Mouse (Mus musculus) embryo, embryonic 10.5 days (tissue): ENCODE measurements at regions not wholly inside any gene's neighbourhood (a gene's known extent, or its start where the extent isn't known, plus 50 kb on each side); places are given as distances from the start of the nearest gene placed in this dataset.

Experiments used
- DNase-seq: peaks from one replicate; pipeline ENCODE4 v3.0.0-alpha.2; 2015; ENCODE audit warnings: low spot score

DNA sequence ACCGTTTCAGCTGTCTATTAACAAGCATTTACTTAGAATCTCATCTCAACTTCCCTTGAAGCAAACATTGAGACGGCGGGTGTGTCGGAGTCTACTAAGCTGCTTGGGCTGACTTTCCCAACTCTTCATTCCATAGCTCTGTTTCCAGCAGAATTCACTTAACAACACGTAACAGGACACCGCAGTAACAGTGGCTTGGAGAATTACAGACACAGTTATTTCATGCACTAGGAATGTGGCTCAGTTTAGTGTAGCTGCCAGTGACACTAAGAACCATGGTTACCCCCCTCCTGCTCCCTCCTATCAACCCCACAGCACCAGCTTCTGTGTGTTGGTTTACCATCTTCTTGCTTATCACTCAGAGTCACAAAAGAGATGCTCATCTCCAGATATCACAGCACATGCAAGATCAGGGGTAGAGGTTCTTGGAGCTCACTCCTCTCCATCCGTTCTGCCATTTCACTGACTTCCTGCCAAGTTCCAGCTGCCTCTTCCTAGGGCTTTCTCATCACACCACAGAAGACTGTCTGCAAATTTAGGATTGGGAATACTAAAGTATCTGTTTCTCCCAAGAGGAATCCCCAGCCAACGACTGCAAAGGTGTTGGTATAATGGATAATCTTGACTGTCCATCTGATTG lies 90.7 kb downstream of the Banf2 start:
- DNase-seq, result peak; percentile 35

DNA sequence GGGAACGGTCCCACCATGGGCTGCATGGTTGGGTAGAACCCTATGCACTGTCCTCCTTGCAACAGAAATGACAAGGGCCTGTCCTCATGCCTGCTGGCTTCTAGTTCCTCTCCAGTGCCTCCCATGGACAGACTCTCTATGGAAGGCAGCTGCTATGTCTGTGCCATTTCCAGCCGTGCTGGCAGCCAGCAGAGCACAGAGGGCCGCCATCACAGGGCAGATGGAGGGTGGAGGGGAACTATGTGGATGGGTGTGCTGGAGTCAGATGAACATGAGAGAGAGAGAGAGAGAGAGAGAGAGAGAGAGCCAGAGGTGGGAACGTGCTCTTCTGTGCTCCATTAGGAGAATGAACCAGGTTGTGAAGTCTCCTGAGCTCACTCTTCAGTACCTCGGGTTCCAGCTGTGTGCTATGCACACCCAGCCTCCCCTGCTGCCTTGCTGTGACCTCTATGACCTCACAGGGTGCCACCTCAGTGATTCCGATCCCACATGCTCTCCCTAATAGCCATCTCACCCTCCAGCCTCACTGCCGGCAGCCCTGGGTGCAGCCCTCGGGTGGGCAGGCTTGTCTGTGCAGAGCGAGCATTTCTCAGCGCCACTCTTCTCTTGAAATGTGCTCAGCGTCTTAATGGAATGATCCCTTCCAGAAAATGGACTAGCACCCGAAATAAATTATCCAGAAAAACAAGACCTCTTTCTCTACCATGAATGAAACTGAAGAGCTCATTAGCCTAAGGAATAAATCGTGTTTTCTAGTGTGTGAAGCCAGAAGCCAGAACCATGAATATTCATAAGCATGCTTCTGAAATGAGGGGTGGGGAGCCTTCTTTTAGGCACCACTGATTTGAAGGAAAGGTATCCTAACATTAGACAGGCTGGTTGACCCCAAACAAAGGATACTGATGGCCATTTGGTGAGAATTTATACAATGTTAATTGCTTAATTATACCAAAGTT lies 94.5 kb downstream of the Banf2 start:
- no peak for DNase-seq

DNA sequence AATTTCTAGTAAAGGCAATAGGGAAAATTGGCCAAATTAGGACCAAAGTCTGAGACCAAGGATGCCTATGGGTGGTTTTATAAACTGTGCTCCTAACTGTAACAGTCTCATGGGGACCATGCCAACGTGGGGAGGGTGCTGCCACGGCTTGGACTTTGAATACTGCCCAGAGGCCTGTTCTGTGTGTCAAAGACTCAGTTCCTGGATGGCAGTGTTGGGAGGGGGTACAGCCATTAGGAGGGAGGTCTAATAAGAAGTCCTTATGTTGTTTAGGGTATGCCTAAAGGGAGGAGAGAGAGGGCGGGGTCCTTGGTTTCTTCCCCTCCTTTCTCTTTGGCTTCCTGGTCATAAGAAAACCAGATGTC lies 95.2 kb downstream of the Banf2 start:
- DNase-seq, result no peak

DNA sequence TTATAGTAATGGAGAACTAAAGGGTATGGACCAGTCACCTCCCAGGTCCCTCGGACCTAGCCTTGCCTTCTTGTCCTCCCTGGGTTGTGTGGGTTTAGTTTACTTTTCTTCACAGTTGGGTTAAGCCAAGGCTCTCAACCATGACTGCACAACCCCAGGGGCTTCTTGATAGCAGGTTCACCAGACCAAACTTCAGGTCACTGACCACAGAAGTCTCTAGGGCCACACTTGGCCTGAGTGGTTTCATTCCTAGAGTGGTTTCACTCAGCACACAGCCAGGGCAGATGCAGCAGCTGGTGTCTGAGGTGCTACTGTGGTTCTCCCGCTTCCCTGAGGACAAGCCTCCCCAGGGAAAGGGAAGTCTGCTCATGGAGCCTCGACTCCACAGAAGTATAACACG lies 95.7 kb downstream of the Banf2 start:
- no peak for DNase-seq

DNA sequence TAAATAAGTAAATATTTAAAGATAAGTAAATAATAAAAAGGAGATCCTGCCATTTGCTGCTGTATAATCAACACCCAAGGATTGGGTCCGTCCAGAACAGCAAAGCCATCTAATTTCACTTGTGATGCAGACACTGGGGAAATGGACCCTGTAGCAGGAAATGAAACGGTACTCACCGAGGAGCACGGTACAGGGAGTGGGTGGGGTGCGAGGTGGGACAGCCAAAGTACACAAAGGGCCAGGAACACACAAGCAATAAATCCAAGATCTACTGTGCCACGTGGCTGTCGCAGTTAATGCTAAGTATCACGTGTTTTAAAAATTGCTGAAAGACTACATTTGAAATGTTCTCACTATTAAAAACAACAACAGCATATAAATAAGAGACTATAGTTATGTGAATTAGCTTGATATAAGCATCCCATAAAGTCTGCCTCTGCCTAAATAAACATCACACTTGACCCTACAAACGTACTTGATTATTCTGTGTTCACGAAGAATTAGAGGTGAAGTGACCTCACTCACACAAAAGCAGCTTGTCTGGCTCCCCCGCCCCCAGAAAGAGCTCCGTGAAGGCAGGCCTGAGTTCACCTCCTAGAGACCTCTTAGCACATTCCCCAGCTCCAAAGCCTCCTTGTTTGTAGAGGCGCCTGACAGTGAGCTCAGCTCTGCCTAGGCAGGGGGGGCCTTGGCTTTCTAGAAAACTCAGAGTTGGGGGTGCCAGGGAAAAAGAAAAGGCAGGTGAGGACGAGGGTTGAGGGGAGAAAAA lies 101.1 kb downstream of the Banf2 start:
- peak; percentile 16 for DNase-seq

DNA sequence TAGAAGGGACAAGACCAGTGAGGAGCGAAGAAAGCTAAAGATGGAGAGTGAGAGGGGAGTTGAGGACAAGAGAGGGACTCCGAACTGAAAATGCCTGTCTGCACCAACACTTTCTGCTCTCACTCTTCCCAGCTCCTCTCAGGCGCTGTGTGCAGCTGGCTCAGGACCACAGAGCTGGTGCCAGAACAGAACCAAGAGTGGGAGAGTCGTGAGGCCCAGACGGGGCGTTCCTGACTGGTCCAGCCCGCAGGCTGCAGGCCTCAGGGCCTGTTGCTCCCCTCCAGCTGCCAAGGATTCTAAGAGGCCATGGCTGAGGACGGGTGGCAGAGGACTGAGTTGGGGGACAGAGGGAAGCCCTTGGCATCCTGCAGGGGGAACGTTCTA lies 101.7 kb downstream of the Banf2 start:
- DNase-seq, result no peak

DNA sequence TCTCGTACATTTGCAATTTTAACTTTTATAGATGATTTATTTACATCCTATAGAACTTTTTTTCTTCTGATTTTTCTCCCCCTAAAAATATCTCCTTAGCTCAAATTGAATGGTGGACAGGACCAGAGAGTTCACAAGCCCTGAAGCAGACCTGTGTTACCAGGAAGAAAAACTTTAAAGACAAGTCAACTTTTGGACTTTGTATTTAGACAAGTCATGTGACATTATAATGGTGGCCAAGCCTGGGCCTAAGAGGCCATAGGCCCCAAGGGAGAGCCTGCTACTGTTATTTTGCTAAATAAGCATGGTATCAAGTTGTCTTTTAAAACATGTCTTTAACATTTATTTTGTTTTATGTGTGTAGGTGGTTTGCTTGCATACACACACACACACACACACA lies 102.7 kb downstream of the Banf2 start:
- no peak for DNase-seq

DNA sequence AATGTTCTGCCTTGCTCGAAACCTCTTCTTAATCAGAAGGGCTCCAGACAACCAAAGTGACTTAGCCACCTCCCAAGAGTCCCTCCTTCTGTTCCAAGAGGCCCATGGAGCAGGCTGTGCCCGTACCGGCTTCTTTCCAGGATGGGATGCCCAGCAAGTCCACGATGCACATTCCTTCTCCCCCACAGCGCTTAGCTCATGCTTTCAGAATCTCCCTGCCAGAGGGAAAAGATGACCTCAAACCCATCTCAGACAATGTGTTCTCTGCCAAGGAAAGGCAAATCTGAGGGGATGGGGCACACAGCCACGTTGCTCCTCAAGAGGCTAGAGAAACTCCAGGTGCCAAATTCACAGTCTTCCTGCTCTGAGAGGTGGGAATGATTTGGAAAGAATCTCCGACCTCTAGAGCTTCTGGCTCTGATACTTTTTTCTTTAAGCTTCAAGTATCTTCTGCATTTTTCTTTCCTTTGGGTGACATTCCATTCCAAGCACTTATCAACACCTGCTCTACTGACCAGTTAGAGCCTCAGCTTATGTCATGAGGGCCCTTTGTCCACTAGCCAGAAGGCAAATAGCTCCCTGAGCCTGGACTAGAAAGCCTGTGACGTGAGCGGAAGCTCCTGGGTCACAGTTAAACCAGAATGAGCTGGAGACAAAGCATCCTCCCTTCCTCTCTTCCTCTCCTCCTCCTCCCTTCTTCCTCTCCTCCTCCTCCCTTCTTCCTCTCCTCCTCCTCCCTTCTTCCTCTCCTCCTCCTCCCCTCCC lies 110.9 kb downstream of the Banf2 start:
- DNase-seq, result no peak

DNA sequence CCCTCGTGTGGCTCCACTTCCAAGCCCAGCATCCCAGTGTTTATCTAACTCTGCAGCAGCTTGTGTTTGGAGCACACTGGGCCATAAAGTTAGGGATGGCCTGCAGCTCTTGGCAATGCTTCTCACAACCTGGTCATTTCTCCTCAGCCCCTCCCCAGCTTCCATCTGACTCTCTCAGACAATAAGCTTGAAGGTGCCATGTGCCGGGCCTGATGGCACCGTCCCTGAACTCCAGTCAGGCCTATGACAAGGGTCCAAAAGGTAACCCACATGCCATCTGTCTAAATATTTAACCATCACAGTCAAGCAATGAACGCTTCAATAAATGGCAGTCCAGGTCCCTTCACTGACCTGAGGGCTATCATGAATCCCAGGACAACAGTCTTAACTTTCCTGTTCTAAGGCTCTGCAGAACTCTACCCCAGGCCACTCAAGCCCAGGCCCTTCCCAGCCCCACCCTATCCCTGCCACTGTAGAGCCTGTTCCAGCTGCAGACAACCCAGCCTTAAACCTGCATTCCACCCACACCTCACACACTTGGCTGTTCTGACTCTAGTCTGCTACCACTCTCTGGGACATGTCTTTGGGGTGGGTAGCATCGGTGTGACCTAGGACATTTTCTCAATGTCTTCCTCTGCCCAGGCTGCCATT lies 111.8 kb downstream of the Banf2 start:
- DNase-seq, result no peak

DNA sequence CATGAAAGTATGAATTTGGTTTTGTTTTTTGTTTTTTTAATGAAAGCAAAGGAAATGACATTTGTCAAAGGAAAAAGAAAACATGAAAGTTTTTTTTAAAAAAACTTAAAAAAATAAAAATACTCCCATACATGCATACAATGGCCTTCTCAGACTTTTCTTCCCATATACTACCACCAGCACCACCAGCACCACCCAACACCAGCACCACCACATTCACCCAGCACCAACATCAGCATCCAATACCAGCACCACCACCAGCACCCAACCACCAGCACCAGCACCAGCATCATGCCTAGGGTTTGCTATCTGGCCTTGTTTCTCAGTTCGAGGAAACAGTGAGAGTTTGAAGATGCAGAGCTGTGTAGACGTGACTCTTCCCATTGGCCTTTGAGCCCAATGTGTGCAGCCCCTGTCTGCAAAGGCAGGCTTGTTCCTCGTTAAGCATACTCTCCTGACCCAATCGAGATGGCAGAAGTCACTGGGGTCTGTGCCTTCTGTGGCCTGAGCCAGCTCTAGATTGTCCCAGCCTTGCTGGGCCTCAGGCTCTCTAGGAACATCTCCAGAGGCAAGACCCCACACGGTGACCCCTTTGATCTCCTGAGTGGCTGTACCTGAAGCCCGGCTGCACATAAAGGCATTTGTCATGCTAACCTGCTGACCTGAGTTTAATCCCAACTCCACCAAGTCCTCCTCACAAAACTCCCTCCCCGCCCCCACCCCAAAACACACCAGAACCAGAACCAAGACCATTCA lies 113.8 kb upstream of the Mgme1 start:
- DNase-seq, result no peak

DNA sequence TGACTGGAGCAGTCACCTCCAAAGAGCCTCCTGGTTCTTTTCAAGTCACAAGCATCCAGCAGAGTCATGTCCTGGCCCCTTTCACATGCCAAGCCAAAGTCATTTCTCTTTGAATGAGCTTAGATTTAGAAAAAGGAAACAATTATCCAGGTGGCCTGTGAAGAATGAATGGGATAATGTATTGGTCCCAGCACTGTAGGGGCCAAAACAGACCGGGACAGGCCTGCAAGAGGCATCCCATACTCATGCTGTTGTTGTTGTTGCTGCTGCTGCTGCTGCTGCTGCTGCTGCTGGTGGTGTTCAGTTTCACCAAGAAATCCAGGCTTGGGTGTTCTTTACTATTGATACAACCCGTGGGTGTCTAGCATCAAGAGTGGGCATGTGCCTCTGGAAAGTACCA lies 113.1 kb upstream of the Mgme1 start:
- no peak for DNase-seq

DNA sequence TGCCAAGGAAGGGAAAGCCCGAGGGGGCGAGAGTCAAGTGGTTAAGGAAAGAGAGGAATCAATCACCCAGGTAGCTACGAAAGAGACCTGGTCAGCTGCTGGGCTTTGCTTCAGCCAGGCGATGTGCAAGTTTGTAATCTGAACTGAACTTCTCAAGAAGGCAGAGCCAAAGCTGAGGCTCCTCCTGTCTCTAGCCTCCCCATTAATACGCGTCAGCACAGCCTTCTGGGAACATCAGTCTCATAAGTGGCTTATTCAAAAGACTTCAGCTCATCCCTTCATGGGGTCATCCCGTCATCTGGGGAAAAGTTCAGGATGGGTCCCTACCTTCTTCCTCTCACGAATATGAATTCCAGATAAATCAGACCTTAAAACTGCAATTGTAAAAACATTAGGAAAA lies 112.2 kb upstream of the Mgme1 start:
- DNase-seq, result no peak

DNA sequence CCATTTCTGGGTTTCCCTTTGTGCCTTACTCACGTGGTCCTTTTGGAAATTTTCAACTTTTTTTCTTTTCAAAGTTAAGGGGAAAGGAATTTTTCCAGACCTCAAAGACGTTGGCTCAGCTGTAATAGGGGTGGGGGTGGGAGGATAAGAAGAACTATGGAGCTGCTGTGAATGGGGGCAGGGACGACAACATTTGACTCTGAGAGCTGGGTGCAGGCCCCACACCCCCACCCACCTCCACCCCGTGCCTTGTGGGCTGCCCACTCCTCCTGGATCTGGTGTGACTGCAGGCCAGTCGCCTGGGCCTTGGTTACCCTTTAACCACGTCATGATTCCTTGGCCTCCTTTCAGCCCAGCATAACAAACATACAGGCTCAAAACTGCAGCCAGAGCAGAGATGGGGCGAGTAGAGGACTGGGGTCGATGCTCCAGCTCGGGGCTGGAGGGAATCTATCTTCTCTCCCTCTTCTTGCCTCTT lies 110.6 kb upstream of the Mgme1 start:
- no peak for DNase-seq

DNA sequence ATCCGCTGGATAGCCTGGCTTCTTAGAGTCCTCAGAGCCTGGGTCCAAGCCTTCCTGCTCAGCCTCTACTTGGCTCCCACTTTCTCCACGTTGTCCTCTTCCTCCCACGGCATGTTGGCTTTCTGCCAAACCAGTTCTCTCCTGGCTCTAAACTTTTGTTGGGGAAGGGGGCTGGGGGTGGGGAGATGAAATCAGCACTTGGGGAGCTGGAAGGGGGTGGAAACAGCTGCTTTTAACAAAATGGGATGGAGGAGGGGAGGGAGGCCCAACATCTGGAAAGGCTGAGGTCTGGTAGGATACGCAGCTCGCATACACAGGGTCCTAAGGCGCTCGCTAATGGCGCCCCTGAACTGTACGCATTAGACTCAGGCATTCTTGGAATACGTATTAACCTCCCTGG lies 110.0 kb upstream of the Mgme1 start:
- no peak for DNase-seq

DNA sequence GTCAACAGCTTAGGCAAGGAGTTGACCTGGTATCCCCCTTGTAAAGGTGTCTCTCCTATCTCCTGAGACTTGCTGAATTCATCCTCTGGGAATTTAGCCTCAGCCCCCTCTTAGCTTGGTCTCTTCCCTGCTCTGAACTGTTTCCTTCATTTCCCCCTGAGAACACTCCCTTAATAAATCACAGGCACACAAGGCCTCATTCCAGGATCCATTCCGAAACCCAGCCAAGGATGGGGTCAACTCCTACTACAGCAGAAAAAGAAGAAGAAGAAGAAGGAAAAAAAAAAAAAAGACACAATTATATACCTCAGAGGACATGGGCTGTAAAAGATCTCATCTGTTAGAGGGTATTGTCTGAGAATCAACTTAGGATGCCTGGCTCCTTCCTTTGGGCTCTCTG lies 108.6 kb upstream of the Mgme1 start:
- no peak for DNase-seq

DNA sequence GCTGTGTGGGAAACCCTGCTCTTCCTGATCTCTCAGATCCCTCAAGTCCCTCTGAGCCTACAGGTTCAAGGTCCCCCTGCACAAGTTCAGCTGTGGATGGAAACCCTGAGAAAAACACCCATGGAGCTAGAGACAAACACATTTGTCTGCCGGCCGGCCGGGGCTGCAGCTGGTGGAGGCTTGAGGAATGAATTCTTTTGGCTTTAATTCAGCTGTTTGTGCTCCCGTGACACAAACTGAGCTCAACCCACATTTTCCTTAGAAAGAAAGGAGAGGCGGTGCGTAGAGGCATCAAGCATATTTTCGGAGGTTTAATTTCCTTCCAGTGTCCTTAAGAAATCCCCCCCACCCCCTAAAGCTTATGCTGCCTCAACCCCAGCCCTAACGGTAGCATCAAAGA lies 106.4 kb upstream of the Mgme1 start:
- peak; percentile 35 for DNase-seq

DNA sequence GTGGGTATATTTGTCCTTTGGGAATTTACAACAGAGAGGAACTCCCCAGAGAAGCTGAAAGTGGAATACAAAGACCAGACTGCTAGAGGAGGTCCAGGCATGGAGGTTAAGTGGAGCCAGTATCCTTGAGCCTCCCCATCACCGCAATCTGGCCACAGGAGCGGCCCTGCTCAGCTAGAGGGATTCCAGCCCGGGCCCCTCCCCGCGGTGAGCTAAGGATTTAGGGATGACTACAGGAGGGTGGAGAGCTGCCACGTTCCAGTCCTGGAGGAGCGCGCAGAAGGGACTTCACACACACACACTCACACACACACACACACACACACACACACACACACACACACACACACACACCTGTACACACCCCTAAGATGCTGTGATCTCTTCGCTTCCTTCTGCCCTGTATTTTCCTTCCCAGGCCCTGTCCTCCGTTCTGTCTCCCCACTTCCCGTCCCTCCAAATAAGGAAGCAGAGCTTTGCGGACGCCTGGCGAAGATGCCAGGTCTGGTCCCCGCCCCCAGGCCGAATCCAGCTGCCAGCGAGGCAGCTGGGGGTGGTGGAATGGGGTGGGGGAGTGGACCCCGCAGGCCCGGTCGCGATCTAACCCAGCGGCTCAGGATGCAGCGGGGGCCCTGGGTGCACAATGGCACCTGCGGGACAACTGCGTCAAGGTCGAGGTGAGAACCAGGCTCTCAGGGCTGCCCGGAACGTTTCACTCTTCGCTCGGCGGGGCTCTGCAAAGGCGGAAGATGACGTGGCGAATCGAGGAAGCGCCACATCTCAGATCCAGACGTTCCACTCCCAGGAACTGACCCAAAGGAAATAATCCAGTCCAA lies 105.3 kb upstream of the Mgme1 start:
- peak; percentile 78 for DNase-seq

DNA sequence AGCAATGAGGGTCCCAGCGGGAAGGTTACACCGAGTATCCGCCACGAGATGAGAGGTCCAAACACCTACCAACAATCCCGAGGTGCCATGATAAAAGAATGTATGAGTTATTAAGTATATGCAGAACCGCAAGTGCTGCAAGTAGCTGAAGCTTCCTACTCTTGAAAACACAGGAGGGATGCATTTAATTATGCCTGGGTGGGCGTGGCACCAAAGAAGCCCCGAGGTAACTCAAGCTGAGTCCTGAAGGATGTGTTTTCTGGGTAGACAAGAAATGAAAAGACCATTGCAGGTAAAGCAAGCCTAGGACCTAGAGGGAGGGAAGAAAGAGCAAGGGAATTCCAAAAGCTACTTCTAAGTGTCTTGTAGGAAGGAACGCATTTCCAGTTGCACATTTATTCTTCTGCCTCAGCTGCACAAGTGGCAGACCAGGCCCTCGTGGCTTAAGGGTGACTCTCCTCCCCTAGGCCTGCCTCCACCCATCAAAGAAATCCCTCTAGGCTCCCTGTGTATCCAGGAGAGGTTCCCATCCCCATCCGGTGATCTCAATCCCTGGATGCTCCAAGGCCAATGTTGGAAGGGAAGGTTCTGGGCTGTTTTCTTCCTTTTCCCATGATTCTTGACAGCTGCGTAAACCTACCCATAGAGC lies 104.2 kb upstream of the Mgme1 start:
- DNase-seq, result peak; percentile 43

DNA sequence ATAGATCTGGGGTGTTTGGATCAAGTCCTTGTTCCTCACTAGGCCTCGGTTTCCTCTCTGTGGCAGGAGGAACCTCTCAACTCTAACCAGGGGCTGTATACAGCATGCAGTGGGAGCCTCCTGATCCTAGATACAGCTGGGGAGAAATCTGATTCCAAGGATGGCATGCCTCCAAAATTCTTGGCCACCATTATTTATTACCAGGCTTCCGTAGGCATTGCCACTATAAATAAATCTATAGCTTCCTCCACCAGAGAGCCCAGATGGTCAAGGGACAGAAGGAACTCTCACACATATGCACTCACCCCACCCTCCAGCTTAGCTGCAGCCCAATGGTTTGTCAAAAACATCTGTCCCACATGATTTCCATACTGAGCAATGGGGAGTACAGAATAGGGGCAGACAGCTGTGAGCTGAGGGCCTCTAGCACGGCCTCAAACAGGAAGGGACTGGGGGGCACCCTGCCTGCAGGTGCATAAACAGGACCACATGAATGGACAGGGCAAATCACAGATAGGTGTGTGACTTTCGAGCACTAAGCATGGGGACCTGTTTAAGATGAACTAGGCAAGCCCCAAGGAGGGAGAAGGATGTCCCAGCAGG lies 100.8 kb upstream of the Mgme1 start:
- DNase-seq, result no peak
